ENCODE assay signal across 18 mouse cellular contexts in the genomic region with DNA sequence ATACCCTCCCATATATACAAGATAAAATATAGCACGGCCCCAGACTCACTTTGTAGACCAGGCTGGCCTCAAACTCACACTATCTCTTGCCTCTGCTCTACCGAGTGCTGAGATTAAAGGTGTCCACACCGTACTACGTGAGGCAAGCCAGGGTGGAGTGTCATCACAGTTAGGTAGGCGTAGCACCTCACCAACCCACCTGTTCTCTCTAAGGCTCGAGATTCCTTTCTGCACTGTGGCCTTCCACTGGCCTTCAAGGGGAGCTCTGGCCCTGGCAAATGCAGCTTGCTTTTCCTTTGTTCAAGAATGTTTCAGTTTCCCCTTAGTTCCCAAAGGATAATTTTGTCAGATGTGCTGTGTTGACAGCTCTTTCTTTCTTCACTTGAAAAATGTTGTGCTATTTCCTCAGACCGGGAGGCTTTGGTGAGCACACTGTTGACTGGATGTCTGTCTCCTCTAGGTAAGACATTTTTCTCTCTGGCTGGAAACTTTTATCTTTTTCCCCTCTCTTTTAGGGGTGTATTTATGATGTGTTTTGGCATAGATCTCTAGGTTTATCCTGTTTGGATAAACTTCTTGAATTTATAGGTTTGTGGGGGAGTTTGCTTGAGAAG. TPM values are rescaled to one million over a fixed set of nuclear protein-coding genes. Genes with fewer than 3 reads are reported as not detected.
DNase-seq lines count a peak whose midpoint lies in the region; ATAC-seq and TF ChIP-seq lines count a peak whose summit lies in the region.
"Had no signal": no experiment of that assay in that cellular context is flagged by ENCODE, and none has a peak within 500 bp of the region (broad histone marks: within the 10 kb centered on the region; RNA-seq: fewer than 3 reads in every experiment).

No protein-coding gene starts in this region.

- intact Hi-C loops in heart, postnatal 36 days (cut with DNase I): no loop called here
- intact Hi-C loops in left cerebral cortex, postnatal 10 days (cut with DNase I): no loop called here

- 53% methylated on average over 7 of the region's 7 CpGs for WGBS in heart, embryonic 14.5 days
- 56% methylated on average over 7 of the region's 7 CpGs for WGBS in kidney, embryonic 15.5 days

- no peak for ATAC-seq in heart, embryonic 14.5 days (ENCODE audit: insufficient number of reproducible peaks, insufficient read depth, low FRiP score, low read depth)
- ATAC-seq in kidney, embryonic 15.5 days (replicated peaks; ENCODE audit: low FRiP score): peak; percentile 30; the same call in 1 of the 2 replicates

- H3K9me3 ChIP-seq in heart, embryonic 14.5 days (ENCODE audit: control insufficient read depth, low read length): no peaks in the 10 kb centered on the region
- no peaks in the 10 kb centered on the region for H3K9me3 ChIP-seq in kidney, embryonic 15.5 days (replicated peaks)
- H3K9me3 ChIP-seq: embryonic facial prominence, embryonic 12.5 days; forebrain, embryonic 12.5 days; hindbrain, embryonic 12.5 days; midbrain, embryonic 10.5 days; neural tube, embryonic 13.5 days had no signal

- peaks cover 15 to 34% of the 10 kb centered on the region in 2 experiments for H3K4me1 ChIP-seq in heart, embryonic 14.5 days (ENCODE audit: control insufficient read depth in 2 of 2, insufficient read depth in 2 of 2, low read length in 2 of 2)
- H3K4me1 ChIP-seq in kidney, embryonic 15.5 days: peaks cover 49% of the 10 kb centered on the region
- peaks cover 30% of the 10 kb centered on the region for H3K4me1 ChIP-seq in embryonic fibroblast, embryonic 13.5 days (ENCODE audit: control insufficient read depth, insufficient read depth, low read length)
- H3K4me1 ChIP-seq: embryonic facial prominence, embryonic 12.5 days; forebrain, embryonic 12.5 days; hindbrain, embryonic 12.5 days; midbrain, embryonic 10.5 days; neural tube, embryonic 13.5 days had no signal

- no peak overlapping the region for H3K4me3 ChIP-seq in heart, embryonic 14.5 days (ENCODE audit: control insufficient read depth in 1 of 2, insufficient read depth in 1 of 2, low read depth in 1 of 2, low read length in 2 of 2)
- H3K4me3 ChIP-seq in kidney, embryonic 15.5 days (replicated peaks): no peak overlapping the region
- no peak overlapping the region for H3K4me3 ChIP-seq in embryonic fibroblast, embryonic 13.5 days (ENCODE audit: insufficient read depth, low read length)
- H3K4me3 ChIP-seq: embryonic facial prominence, embryonic 12.5 days; forebrain, embryonic 12.5 days; hindbrain, embryonic 12.5 days; midbrain, embryonic 10.5 days; neural tube, embryonic 13.5 days had no signal

- H3K27me3 ChIP-seq in heart, embryonic 14.5 days (ENCODE audit: control insufficient read depth, insufficient read depth, low read length): no peaks in the 10 kb centered on the region
- H3K27me3 ChIP-seq in kidney, embryonic 15.5 days: no peaks in the 10 kb centered on the region
- H3K27me3 ChIP-seq: embryonic facial prominence, embryonic 12.5 days; forebrain, embryonic 12.5 days; hindbrain, embryonic 12.5 days; neural tube, embryonic 13.5 days had no signal

- H3K9ac ChIP-seq in heart, embryonic 14.5 days (ENCODE audit: low read length): no peak overlapping the region
- no peak overlapping the region for H3K9ac ChIP-seq in kidney, embryonic 15.5 days
- H3K9ac ChIP-seq: embryonic facial prominence, embryonic 12.5 days; forebrain, embryonic 12.5 days; hindbrain, embryonic 12.5 days; neural tube, embryonic 13.5 days had no signal

- TF ChIP-seq CTCF in embryonic fibroblast, embryonic 13.5 days (IDR thresholded peaks at IDR 0.05; ENCODE audit: borderline replicate concordance, insufficient read depth, low read length): no peak

- H3K36me3 ChIP-seq in heart, embryonic 14.5 days (ENCODE audit: control insufficient read depth, insufficient read depth, low read length): no peaks in the 10 kb centered on the region
- H3K36me3 ChIP-seq in kidney, embryonic 15.5 days: no peaks in the 10 kb centered on the region
- H3K36me3 ChIP-seq: embryonic facial prominence, embryonic 12.5 days; forebrain, embryonic 12.5 days; hindbrain, embryonic 12.5 days; midbrain, embryonic 10.5 days; neural tube, embryonic 13.5 days had no signal

- peak overlapping the region; percentile 1 to 24; a peak in 2 of 4 replicates for H3K27ac ChIP-seq in heart, embryonic 14.5 days (replicated peaks in 1 of 2; ENCODE audit: control insufficient read depth in 1 of 2, insufficient read depth in 1 of 2, low read depth in 2 of 2, low read length in 2 of 2)
- peak overlapping the region; percentile 83 for H3K27ac ChIP-seq in kidney, embryonic 15.5 days
- H3K27ac ChIP-seq in embryonic fibroblast, embryonic 13.5 days (ENCODE audit: insufficient read depth, low read length): peak overlapping the region; percentile 66
- H3K27ac ChIP-seq: embryonic facial prominence, embryonic 12.5 days; forebrain, embryonic 12.5 days; hindbrain, embryonic 12.5 days; midbrain, embryonic 10.5 days; neural tube, embryonic 13.5 days had no signal

- no peak for TF ChIP-seq POLR2A in embryonic fibroblast, embryonic 13.5 days (IDR thresholded peaks at IDR 0.05; ENCODE audit: low read depth, low read length)

- no peak overlapping the region for H3K4me2 ChIP-seq in heart, embryonic 14.5 days (ENCODE audit: low read length)
- no peak overlapping the region for H3K4me2 ChIP-seq in kidney, embryonic 15.5 days
- H3K4me2 ChIP-seq: embryonic facial prominence, embryonic 12.5 days; forebrain, embryonic 12.5 days; hindbrain, embryonic 12.5 days; neural tube, embryonic 13.5 days had no signal

- no peak for DNase-seq in heart, postnatal 36 days
- no peak for DNase-seq in kidney, postnatal 4 days
- peak; percentile 67 for DNase-seq in 3T3-L1 (ENCODE audit: low read depth, low spot score)
- no peak for DNase-seq in right cerebral cortex, postnatal 10 days (ENCODE audit: low spot score in 2 of 2)
- no peak for DNase-seq in left cerebral cortex, postnatal 10 days (ENCODE audit: extremely low spot score in 1 of 2, low spot score in 2 of 2)
- DNase-seq: adrenal gland, adult 2 months; cerebellum, adult 11-12 months; left cerebral cortex, postnatal 4 days; lung, adult 2 months; right cerebral cortex, postnatal 4 days had no signal

RNA-seq across cellular contexts. Expression of a gene that starts 40.9 kb away (rescaled TPM):
- 49.2 and 56.2 TPM in 2 replicates for polyA plus RNA-seq in heart, embryonic 14.5 days (2014; fragmentation: Nextera tagmentation; extraction: Ambion mirVana)
- total RNA-seq in heart, postnatal 36 days (2021): 10 to 100 TPM; 34.7 to 40.7 TPM
- 66.0 and 71.5 TPM in 2 replicates for polyA plus RNA-seq in kidney, embryonic 15.5 days (2015; fragmentation: Nextera tagmentation; extraction: Ambion mirVana)
- 130 and 134 TPM in 2 replicates for polyA plus RNA-seq in embryonic fibroblast, embryonic 13.5 days (2011; ENCODE audit: insufficient read length, low read depth, missing spikeins)
- total RNA-seq in left cerebral cortex, postnatal 10 days (2021): 10 to 100 TPM; 67.7 to 71.2 TPM

Comparison
In these comparisons a context has a peak if more than half of its experiments do, and no peak if none do; other contexts are left out.
1. H3K27ac ChIP-seq: peak in every context shown above with its lines; median percentile 83 in kidney, embryonic 15.5 days; 66 in embryonic fibroblast, embryonic 13.5 days; 12 in heart, embryonic 14.5 days.